Mouse (Mus musculus) midbrain, embryonic 14.5 days (tissue): ENCODE results near the gene Pigu. TPM values are rescaled to one million over a fixed set of nuclear protein-coding genes. Genes with fewer than 3 reads are reported as not detected.

Experiments
- ATAC-seq: fragments of 200-750 bp; cut with Nextera tagmentation; 2 replicates; pipeline ENCODE4 v1.8.0; 2017; ENCODE audit warnings: moderate number of reproducible peaks, moderate library complexity; ENCODE audit not compliant: low FRiP score, low TSS enrichment
- DNase-seq: peaks from one replicate; pipeline ENCODE4 v3.0.0-alpha.2; 2015
- H3K27ac ChIP-seq: fragments of 300-500 bp; sonication (generic); replicated peaks from 2 replicates; pipeline ENCODE4 v1.5.1; 2014; ENCODE audit warnings: mild to moderate bottlenecking, low read depth, low read length, moderate library complexity
- H3K27me3 ChIP-seq: fragments of 300-500 bp; sonication (generic); 2 replicates; pipeline ENCODE4 v1.6.1; 2014; ENCODE audit warnings: low read length, control low read depth, mixed read lengths; ENCODE audit not compliant: control insufficient read depth, insufficient read depth
- H3K36me3 ChIP-seq: fragments of 300-500 bp; sonication (generic); 2 replicates; pipeline ENCODE4 v1.6.1; 2014; ENCODE audit warnings: low read length, control low read depth; ENCODE audit not compliant: control insufficient read depth, insufficient read depth
- H3K4me1 ChIP-seq: fragments of 300-500 bp; sonication (generic); 2 replicates; pipeline ENCODE4 v1.6.1; 2014; ENCODE audit warnings: mild to moderate bottlenecking, antibody characterized with exemption, low read length, control low read depth; ENCODE audit not compliant: control insufficient read depth, insufficient read depth
- H3K4me2 ChIP-seq: fragments of 300-500 bp; sonication (generic); 2 replicates; pipeline ENCODE4 v1.6.1; 2014; ENCODE audit warnings: mild to moderate bottlenecking, low read length, moderate library complexity
- H3K4me3 ChIP-seq: fragments of 300-500 bp; sonication (generic); replicated peaks from 2 replicates; pipeline ENCODE4 v1.5.1; 2014; ENCODE audit warnings: low read depth, low read length
- H3K9ac ChIP-seq: fragments of 300-500 bp; sonication (generic); replicated peaks from 2 replicates; pipeline ENCODE4 v1.6.1; 2014; ENCODE audit warnings: mild to moderate bottlenecking, low read length, moderate library complexity
- H3K9me3 ChIP-seq: fragments of 300-500 bp; sonication (generic); 2 replicates; pipeline ENCODE4 v1.6.1; 2016; ENCODE audit warnings: low read length, control low read depth, mixed read lengths; ENCODE audit not compliant: control insufficient read depth
- WGBS: fragments of 180-500 bp; shearing (Covaris S2); extraction: QIAGEN DNeasy Blood & Tissue Kit; methylation state at CpG from one replicate; pipeline ENCODE4 v1.1.7; 2014; 5-methylcytosine and 5-hydroxymethylcytosine counted together
- polyA plus RNA-seq: library from polyadenylated mRNA; unstranded; fragments of >200 nt; fragmentation: Nextera tagmentation; extraction: Ambion mirVana; gene quantifications from 2 replicates; pipeline ENCODE4 v1.2.1, GENCODE M21; 2014

The Pigu gene
- polyA plus RNA-seq, 1 experiment from 2014 or later: 63.5 TPM

DNA sequence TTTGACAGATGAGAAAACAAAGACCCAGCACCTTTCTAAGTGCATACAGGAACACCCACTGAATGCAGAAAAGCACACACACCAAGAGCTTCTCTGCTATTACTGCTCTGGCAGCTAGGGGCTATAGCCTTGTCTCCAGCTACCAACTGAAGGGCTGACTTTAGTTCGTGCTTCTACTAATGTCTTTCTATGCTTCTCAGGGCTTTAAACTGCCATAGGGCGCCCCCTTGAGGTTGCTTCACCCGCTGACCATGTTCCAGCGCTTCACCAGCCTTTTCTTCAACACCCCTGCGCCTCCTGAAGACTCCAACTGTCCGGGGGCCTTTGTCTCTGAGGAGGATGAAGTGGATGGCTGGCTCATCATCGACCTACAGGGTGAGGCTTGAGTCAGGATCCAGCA lies 27.9 kb upstream of the Pigu start:
- 0 out of 2 replicates have a peak overlapping the region, but pooled peaks have one; percentile 7 for H3K4me3 ChIP-seq

DNA sequence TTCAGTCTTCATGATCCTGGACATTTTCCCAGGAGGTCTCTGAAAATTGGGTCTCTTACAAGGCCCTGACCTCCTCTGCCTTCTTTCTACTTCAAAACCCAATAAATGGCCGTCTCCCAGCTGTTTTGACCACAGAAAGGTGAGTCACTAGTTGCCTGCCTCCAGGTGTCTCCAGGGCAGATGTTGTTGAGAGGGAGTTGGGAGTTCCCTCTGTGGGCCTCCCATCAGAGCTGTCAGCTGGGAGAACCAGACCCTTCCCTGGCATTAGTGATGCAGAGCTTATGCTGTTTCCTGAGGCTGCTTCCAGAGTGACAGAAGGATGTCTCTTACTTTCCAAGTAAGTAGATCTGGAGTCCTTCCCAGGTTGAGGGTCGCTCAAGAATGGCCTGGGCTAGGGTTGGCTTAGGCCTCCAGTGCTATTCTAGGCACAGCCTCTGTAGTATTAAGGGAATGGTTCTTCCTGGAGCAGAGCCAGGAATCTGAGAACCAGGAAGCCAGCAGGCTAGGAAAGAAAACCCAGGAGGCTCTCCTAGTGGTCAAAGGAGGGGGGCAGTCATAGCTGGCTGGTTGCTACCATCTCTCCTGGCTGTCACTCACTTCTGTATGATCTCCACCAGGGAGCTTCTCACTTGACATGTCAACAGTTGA lies 25.7 kb upstream of the Pigu start:
- H3K4me2 ChIP-seq: peak overlapping the region; percentile 66
- peak overlapping the region; percentile 99 for H3K9ac ChIP-seq
- peaks cover 52% of the 10 kb centered on the region for H3K4me1 ChIP-seq
- no peaks in the 10 kb centered on the region for H3K27me3 ChIP-seq
- 76% methylated on average over 2 of the region's 2 CpGs for WGBS
- peaks cover 27% of the 10 kb centered on the region for H3K36me3 ChIP-seq
- DNase-seq (peak; percentile 24), ATAC-seq (no peak)
- H3K4me3 ChIP-seq: peak overlapping the region; percentile 68
- H3K27ac ChIP-seq: 0 out of 2 replicates have a peak overlapping the region, but pooled peaks have one; percentile 2
- H3K9me3 ChIP-seq: no peaks in the 10 kb centered on the region

More for the DNA sequence above, 27.9 kb upstream of the Pigu start:
- 18% methylated on average over 7 of the region's 7 CpGs for WGBS
- Histone ChIP-seq H3K4me2 (peak overlapping the region; percentile 66), H3K9me3 (no peaks in the 10 kb centered on the region), H3K27ac (peak overlapping the region; percentile 32; the same call in 1 of the 2 replicates), H3K36me3 (peaks cover 48% of the 10 kb centered on the region), H3K9ac (peak overlapping the region; percentile 46; the same call in 1 of the 2 replicates), H3K4me1 (peaks cover 50% of the 10 kb centered on the region), H3K27me3 (no peaks in the 10 kb centered on the region)
- peak; percentile 84 for DNase-seq
- no peak for ATAC-seq

DNA sequence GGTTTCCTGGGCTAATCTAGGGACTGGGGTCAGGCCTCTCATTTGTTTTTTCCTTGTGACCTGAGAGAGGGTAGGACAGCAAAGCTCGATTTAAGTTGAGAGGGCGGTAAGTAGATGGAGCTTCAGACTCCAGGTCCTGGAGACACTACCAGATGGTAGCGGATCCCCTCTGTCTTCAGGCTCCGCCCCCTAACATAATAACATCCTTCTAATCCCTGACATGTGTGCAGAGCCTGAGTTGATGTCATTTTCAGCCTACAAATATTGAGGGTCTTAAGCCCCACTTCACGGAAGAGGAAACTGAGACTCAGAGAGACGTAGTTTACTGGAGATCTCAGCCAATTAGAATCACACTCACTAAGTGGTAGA lies 25.1 kb upstream of the Pigu start:
- ATAC-seq (peak; percentile 12), DNase-seq (peak; percentile 64)
- Histone ChIP-seq H3K4me1 (peaks cover 52% of the 10 kb centered on the region), H3K9ac (peak overlapping the region; percentile 99), H3K36me3 (peaks cover 21% of the 10 kb centered on the region), H3K27ac (peak overlapping the region; percentile 100), H3K27me3 (no peaks in the 10 kb centered on the region), H3K9me3 (no peaks in the 10 kb centered on the region), H3K4me2 (peak overlapping the region; percentile 66), H3K4me3 (peak overlapping the region; percentile 68)
- WGBS: 21% methylated on average over 6 of the region's 6 CpGs

DNA sequence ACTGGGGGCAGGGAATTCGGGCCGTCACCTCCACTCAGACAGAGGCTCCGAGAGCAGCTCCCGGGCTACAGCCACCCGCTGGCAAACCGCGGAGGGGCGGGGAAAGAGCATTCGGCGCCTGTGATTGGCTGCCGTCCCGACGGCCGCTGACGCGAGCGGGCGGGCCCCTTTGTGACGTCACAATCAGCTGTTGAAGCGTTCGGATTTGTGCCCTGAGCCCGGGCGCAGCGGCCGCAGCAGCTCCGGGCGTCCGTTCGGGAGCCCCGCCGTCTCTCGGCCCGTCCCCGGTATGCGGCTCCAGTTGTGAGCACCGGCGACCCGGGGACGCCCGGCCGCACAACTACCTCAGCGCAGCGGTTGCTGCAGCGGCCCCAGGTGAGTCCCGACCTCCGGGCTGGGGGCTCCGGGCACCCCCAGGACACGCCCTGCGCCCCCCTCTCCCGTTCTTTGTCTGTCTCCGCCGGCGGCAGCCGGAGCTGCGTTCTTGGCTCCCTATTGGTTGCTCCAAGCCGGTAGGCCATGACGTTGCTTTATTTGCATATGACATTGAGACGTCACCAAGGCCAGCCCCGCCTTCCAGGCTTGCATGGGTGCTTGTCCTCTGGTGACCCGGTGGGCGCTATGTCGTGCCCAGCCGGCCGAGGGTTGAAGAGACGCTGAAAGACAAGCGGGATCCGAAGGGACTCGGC lies 24.6 kb upstream of the Pigu start:
- ATAC-seq (peak; percentile 93), DNase-seq (peak; percentile 99)
- Histone ChIP-seq H3K4me1 (peaks cover 52% of the 10 kb centered on the region), H3K4me3 (peak overlapping the region; percentile 68), H3K9ac (peak overlapping the region; percentile 99), H3K27me3 (no peaks in the 10 kb centered on the region), H3K36me3 (peaks cover 16% of the 10 kb centered on the region), H3K4me2 (peak overlapping the region; percentile 66), H3K27ac (peak overlapping the region; percentile 100), H3K9me3 (no peaks in the 10 kb centered on the region)
- under 1% methylated on average over 68 of the region's 68 CpGs for WGBS

DNA sequence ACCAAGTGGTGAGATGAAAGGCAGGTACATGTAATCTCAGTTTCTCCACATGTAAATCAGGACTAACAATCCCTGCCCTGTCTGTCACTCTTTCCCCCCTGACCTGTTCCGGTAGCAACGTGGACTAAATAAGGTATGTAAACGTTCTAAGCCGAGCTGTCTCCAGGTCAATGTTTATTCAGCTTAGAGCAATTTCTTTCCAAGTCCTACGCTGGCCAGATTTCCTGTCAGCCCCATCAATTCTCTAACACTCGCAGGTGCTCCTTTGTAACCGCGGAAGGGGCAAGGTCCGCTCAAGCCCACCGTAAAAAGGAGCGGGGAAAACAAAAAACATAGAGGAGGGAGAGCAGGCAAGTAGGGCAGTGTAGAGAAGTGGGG lies 23.8 kb upstream of the Pigu start:
- DNase-seq: peak; percentile 63
- Histone ChIP-seq H3K36me3 (peaks cover 9% of the 10 kb centered on the region), H3K4me3 (peak overlapping the region; percentile 68), H3K27ac (peak overlapping the region; percentile 100), H3K4me2 (peak overlapping the region; percentile 66), H3K4me1 (peaks cover 45% of the 10 kb centered on the region), H3K9ac (peak overlapping the region; percentile 99), H3K9me3 (no peaks in the 10 kb centered on the region), H3K27me3 (no peaks in the 10 kb centered on the region)
- ATAC-seq: 0 out of 2 replicates have a peak, but pooled peaks have one; percentile 1
- under 1% methylated on average over 11 of the region's 11 CpGs for WGBS

DNA sequence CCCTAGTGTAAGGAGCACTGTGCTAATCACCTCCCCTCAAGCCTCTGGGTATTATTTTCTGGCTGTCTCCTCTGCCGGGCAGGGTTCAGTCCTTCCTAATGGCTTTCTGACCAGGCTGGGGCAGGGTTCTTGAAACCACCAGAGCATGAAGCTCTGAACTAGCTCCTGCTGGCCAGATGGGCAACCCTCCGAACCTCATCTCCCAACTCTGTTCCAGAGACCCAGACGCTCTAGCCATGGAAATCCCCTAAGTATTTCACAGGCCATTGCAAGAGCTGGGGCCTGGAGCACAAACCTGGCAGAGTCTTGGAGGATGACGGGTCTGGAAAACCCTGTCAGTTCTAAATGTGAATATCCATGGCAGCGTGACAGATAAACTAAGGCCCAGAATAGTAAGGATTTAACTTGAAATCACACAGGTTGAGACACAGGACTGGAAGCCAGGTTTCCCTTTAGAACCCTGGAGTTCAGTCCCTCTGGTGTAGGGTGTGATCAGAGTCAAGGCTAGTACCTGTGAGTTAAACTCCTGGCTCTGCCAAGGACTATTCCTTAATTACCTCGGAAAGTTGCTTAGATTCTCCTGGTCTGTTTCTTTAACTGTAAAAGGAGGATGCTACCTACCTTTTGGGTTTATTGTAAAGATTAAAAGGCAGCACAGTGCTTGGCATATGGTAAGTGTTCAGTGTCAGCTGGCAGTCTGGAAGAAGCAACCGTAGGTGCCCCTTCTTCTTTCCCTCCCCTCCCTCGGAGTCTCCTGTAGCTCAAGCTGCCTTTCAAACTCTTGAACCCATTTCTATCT lies 23.2 kb upstream of the Pigu start, which contains the start of gene Trp53inp2:
Trp53inp2 (plus strand) TSS at position 799 of the 799 bp plus-strand sequence.
- ATAC-seq (no peak), DNase-seq (peak; percentile 5)
- no peaks in the 10 kb centered on the region for H3K9me3 ChIP-seq
- peak within 1 kb of the TSS; percentile 68 for H3K4me3 ChIP-seq
- peaks cover 3% of the 10 kb centered on the region for H3K36me3 ChIP-seq
- H3K27me3 ChIP-seq: no peaks in the 10 kb centered on the region
- H3K9ac ChIP-seq: peak within 1 kb of the TSS; percentile 99
- peak within 1 kb of the TSS; percentile 66 for H3K4me2 ChIP-seq
- H3K27ac ChIP-seq: peak within 1 kb of the TSS; percentile 100
- H3K4me1 ChIP-seq: peaks cover 39% of the 10 kb centered on the region
- 28% methylated on average over 8 of the region's 8 CpGs for WGBS

DNA sequence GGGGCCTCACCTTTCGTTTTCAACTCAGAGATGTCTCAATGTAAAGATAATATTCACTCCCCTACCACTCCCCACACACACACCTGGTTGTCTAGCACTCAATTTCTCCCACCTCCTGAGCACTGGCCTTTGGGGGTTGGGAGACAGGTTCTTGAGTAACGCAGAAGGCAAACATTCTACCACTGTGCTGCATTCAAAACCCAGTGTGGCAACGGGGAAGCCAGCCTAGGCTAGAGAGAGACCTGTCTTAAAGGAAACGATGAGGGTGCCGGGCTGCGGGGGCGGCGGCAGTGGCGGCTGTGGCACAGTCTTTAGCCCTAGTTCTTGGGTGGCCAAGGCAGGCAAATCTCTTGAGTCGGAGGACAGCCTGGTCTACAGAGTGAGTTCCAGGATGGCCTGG lies 19.0 kb upstream of the Pigu start:
- H3K27ac ChIP-seq: no peak overlapping the region
- DNase-seq (no peak), ATAC-seq (no peak)
- no peaks in the 10 kb centered on the region for H3K27me3 ChIP-seq
- no peaks in the 10 kb centered on the region for H3K9me3 ChIP-seq
- H3K4me1 ChIP-seq: peaks cover 9% of the 10 kb centered on the region
- H3K9ac ChIP-seq: no peak overlapping the region
- no peak overlapping the region for H3K4me3 ChIP-seq
- H3K36me3 ChIP-seq: no peaks in the 10 kb centered on the region
- WGBS: 81% methylated on average over 10 of the region's 10 CpGs
- H3K4me2 ChIP-seq: no peak overlapping the region

DNA sequence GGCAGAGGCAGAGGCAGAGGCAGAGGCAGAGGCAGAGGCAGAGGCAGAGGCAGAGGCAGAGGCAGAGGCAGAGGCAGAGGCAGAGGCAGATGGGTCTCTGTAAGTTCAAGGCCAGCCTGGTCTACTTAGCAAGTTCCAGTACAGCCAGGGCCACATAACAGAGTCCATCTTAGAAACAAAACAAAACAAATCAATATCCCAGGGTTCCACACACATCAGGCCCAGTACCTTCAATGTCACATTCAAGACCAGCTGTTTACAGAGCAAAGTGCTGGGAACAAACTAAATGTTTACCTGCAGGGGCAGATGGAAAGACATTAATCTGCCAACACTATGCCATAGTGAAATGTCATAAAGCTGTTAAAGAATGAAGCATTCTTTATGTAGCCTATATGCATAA lies 17.3 kb upstream of the Pigu start:
- no peak overlapping the region for H3K9ac ChIP-seq
- H3K4me2 ChIP-seq: no peak overlapping the region
- H3K36me3 ChIP-seq: no peaks in the 10 kb centered on the region
- H3K9me3 ChIP-seq: no peaks in the 10 kb centered on the region
- no peak for DNase-seq
- H3K27ac ChIP-seq: no peak overlapping the region
- no peak for ATAC-seq
- H3K4me3 ChIP-seq: no peak overlapping the region
- H3K4me1 ChIP-seq: no peaks in the 10 kb centered on the region
- H3K27me3 ChIP-seq: no peaks in the 10 kb centered on the region
